Mouse (Mus musculus): Measurements from ENCODE around the gene Mrm2. TPM values are rescaled to one million over a fixed set of nuclear protein-coding genes. Genes with fewer than 3 reads are reported as not detected.
A peak's percentile ranks its signal among the peaks of the same experiment; 100 is the strongest.

The Mrm2 gene
- polyA plus RNA-seq, 1 experiment from 2014 or later, result 13.7 TPM

DNA sequence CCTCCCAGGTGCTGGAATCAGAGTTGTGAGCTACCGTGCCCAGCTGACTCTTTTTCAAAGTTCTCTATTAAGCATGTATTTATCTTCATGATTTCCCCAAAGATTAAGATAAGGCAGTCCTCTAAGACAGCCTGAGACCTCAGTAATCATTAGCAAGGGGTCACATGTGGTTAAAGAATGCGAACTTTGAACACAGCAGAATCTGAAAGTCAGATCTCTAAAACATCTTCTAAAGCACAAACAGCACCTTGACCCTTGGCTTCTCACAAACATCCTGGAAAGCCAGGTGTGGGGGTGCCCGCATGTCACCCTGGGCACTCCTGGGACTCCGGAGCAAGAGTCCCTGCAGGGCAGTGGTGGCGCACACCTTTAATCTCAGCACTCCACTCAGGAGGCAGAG is 32.7 kb upstream of the Mrm2 start:
- H3K27me3 ChIP-seq (replicated peaks; ENCODE audit: control insufficient read depth, insufficient read depth, low read length), result no peaks in the 10 kb centered on the region
- H3K4me1 ChIP-seq (replicated peaks; ENCODE audit: control insufficient read depth, insufficient read depth, low read length), result 0 out of 2 replicates have a peak, but pooled peaks cover 2% of the 10 kb centered on the region
- 51% methylated on average over 5 of the region's 5 CpGs for whole genome bisulfite sequencing
- H3K27ac ChIP-seq (ENCODE audit: low read depth, low read length), result peak overlapping the region; percentile 41; the same call in 1 of the 2 replicates
- no peak for TF ChIP-seq CTCF (IDR thresholded peaks at IDR 0.05; ENCODE audit: low read depth)
- ATAC-seq, result peak; percentile 38; the same call in 1 of the 2 replicates
- H3K36me3 ChIP-seq (ENCODE audit: control insufficient read depth, insufficient read depth), result peaks cover under 1% of the 10 kb centered on the region; the same call in 1 of the 2 replicates
- no peak overlapping the region for H3K9ac ChIP-seq (ENCODE audit: low read depth, low read length)
- no peaks in the 10 kb centered on the region for H3K9me3 ChIP-seq (ENCODE audit: control insufficient read depth)
- no peak overlapping the region for H3K4me2 ChIP-seq (replicated peaks; ENCODE audit: low read depth)
- H3K4me3 ChIP-seq (ENCODE audit: low read depth, low read length), result no peak overlapping the region

DNA sequence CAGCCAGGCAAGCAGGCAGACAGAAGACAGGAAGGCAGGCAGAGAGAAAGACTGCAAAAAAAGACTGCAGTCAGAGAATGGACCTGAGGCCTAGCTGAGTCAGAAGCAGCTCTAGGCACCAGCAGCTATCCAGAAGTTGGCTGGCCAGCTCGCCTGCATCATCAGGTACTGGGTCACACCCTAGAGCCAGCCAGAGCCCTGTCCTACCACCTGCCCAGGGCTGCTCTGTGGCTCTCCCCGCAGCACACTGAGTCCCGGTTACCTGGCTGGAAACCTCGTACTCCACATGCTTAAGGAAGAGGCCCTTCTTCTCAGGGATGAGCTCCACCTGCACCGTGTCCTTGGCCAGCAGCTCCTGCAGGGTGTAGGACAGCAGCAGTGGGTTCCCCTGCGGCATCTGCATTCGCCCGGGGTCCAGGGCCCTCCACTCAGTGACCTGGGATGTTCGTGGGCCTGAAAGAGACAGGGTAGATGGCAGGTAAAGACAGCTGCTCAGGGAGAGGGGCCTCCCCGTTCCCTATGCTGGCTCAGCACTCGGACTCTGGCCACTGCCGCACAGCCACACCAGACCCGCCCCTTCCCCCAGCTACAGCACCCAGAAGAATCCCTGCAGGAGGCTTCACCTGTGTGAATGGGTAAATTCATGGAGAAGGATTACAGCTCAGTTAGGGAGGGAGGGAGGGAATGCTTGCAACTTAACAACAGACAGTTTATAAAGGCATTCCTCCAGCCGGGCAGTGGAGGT is 28.4 kb upstream of the Mrm2 start:
- ATAC-seq, result peak; percentile 72
- 52% methylated on average over 14 of the region's 14 CpGs for WGBS
- no peaks in the 10 kb centered on the region for H3K27me3 ChIP-seq (replicated peaks; ENCODE audit: control insufficient read depth, insufficient read depth, low read length)
- peak overlapping the region; percentile 74 for H3K27ac ChIP-seq (ENCODE audit: low read depth, low read length)
- peak overlapping the region; percentile 22; the same call in 1 of the 2 replicates for H3K9ac ChIP-seq (ENCODE audit: low read depth, low read length)
- peaks cover 31% of the 10 kb centered on the region for H3K36me3 ChIP-seq (ENCODE audit: control insufficient read depth, insufficient read depth)
- no peak for TF ChIP-seq CTCF (IDR thresholded peaks at IDR 0.05; ENCODE audit: low read depth)
- H3K4me1 ChIP-seq (replicated peaks; ENCODE audit: control insufficient read depth, insufficient read depth, low read length), result no peaks in the 10 kb centered on the region
- H3K9me3 ChIP-seq (ENCODE audit: control insufficient read depth), result no peaks in the 10 kb centered on the region
- H3K4me2 ChIP-seq (replicated peaks; ENCODE audit: low read depth), result peak overlapping the region; percentile 56
- peak overlapping the region; percentile 26 for H3K4me3 ChIP-seq (ENCODE audit: low read depth, low read length)

DNA sequence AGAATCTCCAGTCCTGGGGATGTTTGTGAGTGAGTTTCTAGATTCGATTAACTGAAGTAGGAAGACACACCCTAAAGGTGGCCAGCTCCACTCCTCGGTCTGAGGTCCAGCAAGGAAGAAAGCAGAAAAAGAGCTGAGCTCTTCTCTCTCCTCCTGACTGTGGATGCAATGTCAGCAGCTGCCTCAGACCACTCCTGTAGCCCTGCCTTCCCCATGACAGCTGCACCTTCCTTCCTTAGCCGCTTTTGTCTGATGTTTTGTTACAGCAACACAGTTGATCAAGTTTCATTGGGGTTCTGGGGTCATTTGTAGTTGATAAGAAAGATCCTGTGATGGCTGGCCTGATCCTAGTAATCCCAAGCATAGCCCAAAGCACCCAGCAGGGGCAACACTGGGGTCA is 25.8 kb upstream of the Mrm2 start:
- H3K9ac ChIP-seq (ENCODE audit: low read depth, low read length), result no peak overlapping the region
- no peak for TF ChIP-seq CTCF (IDR thresholded peaks at IDR 0.05; ENCODE audit: low read depth)
- peaks cover 57% of the 10 kb centered on the region for H3K36me3 ChIP-seq (ENCODE audit: control insufficient read depth, insufficient read depth)
- ATAC-seq, result no peak
- H3K27ac ChIP-seq (ENCODE audit: low read depth, low read length), result peak overlapping the region; percentile 57
- H3K9me3 ChIP-seq (ENCODE audit: control insufficient read depth), result no peaks in the 10 kb centered on the region
- H3K4me3 ChIP-seq (ENCODE audit: low read depth, low read length), result no peak overlapping the region
- no peaks in the 10 kb centered on the region for H3K27me3 ChIP-seq (replicated peaks; ENCODE audit: control insufficient read depth, insufficient read depth, low read length)
- WGBS, result 65% methylated on average over 3 of the region's 3 CpGs
- H3K4me1 ChIP-seq (replicated peaks; ENCODE audit: control insufficient read depth, insufficient read depth, low read length), result no peaks in the 10 kb centered on the region
- H3K4me2 ChIP-seq (replicated peaks; ENCODE audit: low read depth), result no peak overlapping the region; the same call in 1 of the 2 replicates

DNA sequence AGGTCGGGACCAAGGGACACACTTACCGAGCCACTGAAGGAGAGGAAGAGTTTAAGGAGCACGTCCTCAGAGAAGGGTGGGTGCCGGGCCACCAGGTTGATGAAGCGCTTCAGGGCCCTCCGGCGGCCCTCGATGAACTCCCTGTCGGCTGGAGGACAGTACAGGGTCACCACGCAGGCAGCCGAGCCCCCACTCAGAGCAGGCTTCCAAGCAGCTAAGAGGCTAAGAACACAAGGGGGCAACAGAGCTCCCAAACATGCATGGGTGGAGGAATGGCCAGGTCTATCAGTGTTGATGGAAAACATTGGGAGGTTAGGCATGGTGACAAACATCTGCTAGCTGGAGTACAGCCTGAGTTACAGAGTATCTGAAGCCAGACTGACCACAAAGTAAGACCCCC is 24.2 kb upstream of the Mrm2 start:
- ATAC-seq, result no peak
- Histone ChIP-seq H3K9ac (ENCODE audit: low read depth, low read length) (no peak overlapping the region), H3K27ac (ENCODE audit: low read depth, low read length) (no peak overlapping the region), H3K4me2 (replicated peaks; ENCODE audit: low read depth) (no peak overlapping the region), H3K9me3 (ENCODE audit: control insufficient read depth) (no peaks in the 10 kb centered on the region), H3K4me3 (ENCODE audit: low read depth, low read length) (no peak overlapping the region), H3K36me3 (ENCODE audit: control insufficient read depth, insufficient read depth) (peaks cover 71% of the 10 kb centered on the region), H3K27me3 (replicated peaks; ENCODE audit: control insufficient read depth, insufficient read depth, low read length) (no peaks in the 10 kb centered on the region), H3K4me1 (replicated peaks; ENCODE audit: control insufficient read depth, insufficient read depth, low read length) (no peaks in the 10 kb centered on the region)
- peak; percentile 46 for TF ChIP-seq CTCF (IDR thresholded peaks at IDR 0.05; ENCODE audit: low read depth)
- WGBS, result 89% methylated on average over 11 of the region's 11 CpGs

DNA sequence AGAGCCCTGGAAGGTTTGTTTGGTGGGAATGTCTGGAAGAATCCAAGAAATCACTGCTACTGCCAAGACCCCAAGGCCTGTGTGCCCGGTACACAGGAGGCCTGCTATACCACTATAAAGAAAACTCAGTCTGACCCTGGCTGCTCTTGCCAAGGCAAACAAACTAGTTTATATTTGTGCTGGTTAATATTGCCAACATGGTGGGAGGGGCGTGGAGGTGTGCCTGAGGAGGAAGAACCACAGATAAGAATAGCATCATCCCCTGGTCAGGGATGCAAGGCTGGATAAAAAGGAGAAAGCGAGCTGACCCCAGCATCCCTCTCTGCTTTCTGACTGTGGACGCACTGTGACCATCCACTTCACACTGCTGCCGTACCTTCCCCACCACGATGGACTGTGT is 20.7 kb upstream of the Mrm2 start:
- Histone ChIP-seq H3K4me1 (replicated peaks; ENCODE audit: control insufficient read depth, insufficient read depth, low read length) (no peaks in the 10 kb centered on the region), H3K27ac (ENCODE audit: low read depth, low read length) (no peak overlapping the region), H3K4me2 (replicated peaks; ENCODE audit: low read depth) (no peak overlapping the region), H3K9me3 (ENCODE audit: control insufficient read depth) (no peaks in the 10 kb centered on the region), H3K9ac (ENCODE audit: low read depth, low read length) (no peak overlapping the region), H3K36me3 (ENCODE audit: control insufficient read depth, insufficient read depth) (peaks cover 70% of the 10 kb centered on the region), H3K4me3 (ENCODE audit: low read depth, low read length) (no peak overlapping the region), H3K27me3 (replicated peaks; ENCODE audit: control insufficient read depth, insufficient read depth, low read length) (no peaks in the 10 kb centered on the region)
- no peak for ATAC-seq
- no peak for TF ChIP-seq CTCF (IDR thresholded peaks at IDR 0.05; ENCODE audit: low read depth)
- WGBS, result 95% methylated on average over 6 of the region's 6 CpGs

DNA sequence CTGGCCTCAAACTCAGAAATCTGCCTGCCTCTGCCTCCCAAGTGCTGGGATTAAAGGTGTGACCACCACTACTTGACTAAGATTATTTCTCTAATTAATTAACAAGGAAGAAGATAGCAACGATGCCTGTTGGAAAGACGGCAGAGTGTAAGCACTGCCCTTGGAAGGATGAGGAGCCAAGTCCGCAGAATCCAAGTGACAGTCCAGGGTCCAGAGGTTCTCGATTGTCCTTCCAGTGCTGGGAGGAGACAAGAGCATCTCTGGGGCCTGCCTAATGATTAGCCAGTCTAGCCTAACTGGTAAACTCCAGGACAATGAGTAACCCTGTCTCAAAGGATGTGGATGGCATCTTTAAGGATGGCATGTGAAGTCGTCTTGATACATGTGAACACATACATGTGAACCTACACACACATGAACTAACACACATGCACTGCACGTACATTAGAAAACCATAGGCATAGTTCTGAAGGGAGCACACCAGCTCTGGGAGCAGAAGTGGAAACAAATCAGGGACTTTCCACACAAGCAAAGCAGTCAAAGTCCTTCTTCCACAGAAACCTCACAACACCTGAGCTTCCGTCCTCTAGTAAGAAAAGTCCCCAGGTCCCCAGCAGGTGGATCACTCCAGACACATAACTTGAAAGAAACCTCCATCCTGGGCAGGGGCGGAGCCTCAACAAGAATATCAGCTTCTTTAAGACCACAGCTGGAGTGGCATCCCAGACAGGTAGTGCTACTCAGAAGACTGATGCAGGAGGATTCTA is 19.2 kb upstream of the Mrm2 start:
- WGBS, result 82% methylated on average over 8 of the region's 8 CpGs
- Histone ChIP-seq H3K36me3 (ENCODE audit: control insufficient read depth, insufficient read depth) (peaks cover 67% of the 10 kb centered on the region), H3K4me2 (replicated peaks; ENCODE audit: low read depth) (no peak overlapping the region), H3K27me3 (replicated peaks; ENCODE audit: control insufficient read depth, insufficient read depth, low read length) (no peaks in the 10 kb centered on the region), H3K4me3 (ENCODE audit: low read depth, low read length) (no peak overlapping the region), H3K9me3 (ENCODE audit: control insufficient read depth) (no peaks in the 10 kb centered on the region), H3K4me1 (replicated peaks; ENCODE audit: control insufficient read depth, insufficient read depth, low read length) (no peaks in the 10 kb centered on the region), H3K9ac (ENCODE audit: low read depth, low read length) (no peak overlapping the region), H3K27ac (ENCODE audit: low read depth, low read length) (no peak overlapping the region)
- no peak for TF ChIP-seq CTCF (IDR thresholded peaks at IDR 0.05; ENCODE audit: low read depth)
- no peak for ATAC-seq

All from intestine, postnatal 0 days (tissue).